Mouse (Mus musculus) hindbrain, embryonic 16.5 days (tissue): ENCODE measurements around the gene Zkscan4. TPM values are rescaled to one million over a fixed set of nuclear protein-coding genes. Genes with fewer than 3 reads are reported as not detected.
"Not testable (repeated sequence)": the region's sequence is repeated elsewhere in the genome, so short reads cannot be mapped to it uniquely, and the experiment has no call there.

ENCODE experiments used
- ATAC-seq: fragments of 200-750 bp; cut with Nextera tagmentation; 2 replicates; pipeline ENCODE4 v1.8.0; 2017; ENCODE audit warnings: moderate TSS enrichment, moderate library complexity
- H3K27ac ChIP-seq: fragments of 300-500 bp; sonication (generic); 2 replicates; pipeline ENCODE4 v1.5.1; 2014; ENCODE audit warnings: low read depth, mild to moderate bottlenecking, control low read depth, low read length, moderate library complexity
- H3K27me3 ChIP-seq: fragments of 300-500 bp; sonication (generic); replicated peaks from 2 replicates; pipeline ENCODE4 v1.6.1; 2014; ENCODE audit warnings: low read length; ENCODE audit not compliant: control insufficient read depth, insufficient read depth
- H3K36me3 ChIP-seq: fragments of 300-500 bp; sonication (generic); 2 replicates; pipeline ENCODE4 v1.6.1; 2014; ENCODE audit warnings: mild to moderate bottlenecking, low read length, moderate library complexity, mixed read lengths; ENCODE audit not compliant: control insufficient read depth, insufficient read depth
- H3K4me1 ChIP-seq: fragments of 300-500 bp; sonication (generic); 2 replicates; pipeline ENCODE4 v1.6.1; 2014; ENCODE audit warnings: low read depth, low read length; ENCODE audit not compliant: control insufficient read depth, insufficient read depth
- H3K4me2 ChIP-seq: fragments of 300-500 bp; sonication (generic); 2 replicates; pipeline ENCODE4 v1.6.1; 2014; ENCODE audit warnings: mild to moderate bottlenecking, low read length, control low read depth, moderate library complexity
- H3K4me3 ChIP-seq: fragments of 300-500 bp; sonication (generic); 2 replicates; pipeline ENCODE4 v1.5.1; 2014; ENCODE audit warnings: mild to moderate bottlenecking, low read length, control low read depth, moderate library complexity
- H3K9ac ChIP-seq: fragments of 300-500 bp; sonication (generic); 2 replicates; pipeline ENCODE4 v1.6.1; 2014; ENCODE audit warnings: low read depth, mild to moderate bottlenecking, control low read depth, low read length, moderate library complexity
- H3K9me3 ChIP-seq: fragments of 300-500 bp; sonication (generic); 2 replicates; pipeline ENCODE4 v1.6.1; 2014; ENCODE audit warnings: mild to moderate bottlenecking, low read length, moderate library complexity; ENCODE audit not compliant: control insufficient read depth
- WGBS: fragments of 180-500 bp; shearing (Covaris S2); extraction: QIAGEN DNeasy Blood & Tissue Kit; methylation state at CpG from one replicate; pipeline ENCODE4 v1.1.7; 2014; 5-methylcytosine and 5-hydroxymethylcytosine counted together
- microRNA counts: library from miRNA; unstranded; fragments of <30 nt; microRNA quantifications from one replicate; lab custom pipeline; 2016
- microRNA-seq: library from miRNA; unstranded; fragments of <30 nt; microRNA quantifications from one replicate; pipeline ENCODE4, GENCODE M21; 2017
- polyA plus RNA-seq: library from polyadenylated mRNA; unstranded; fragments of >200 nt; fragmentation: Nextera tagmentation; extraction: Ambion mirVana; gene quantifications from 2 replicates; pipeline ENCODE4 v1.2.1, GENCODE M21; 2015

The Zkscan4 gene
- polyA plus RNA-seq, 1 experiment from 2014 or later = 10.8 TPM

DNA sequence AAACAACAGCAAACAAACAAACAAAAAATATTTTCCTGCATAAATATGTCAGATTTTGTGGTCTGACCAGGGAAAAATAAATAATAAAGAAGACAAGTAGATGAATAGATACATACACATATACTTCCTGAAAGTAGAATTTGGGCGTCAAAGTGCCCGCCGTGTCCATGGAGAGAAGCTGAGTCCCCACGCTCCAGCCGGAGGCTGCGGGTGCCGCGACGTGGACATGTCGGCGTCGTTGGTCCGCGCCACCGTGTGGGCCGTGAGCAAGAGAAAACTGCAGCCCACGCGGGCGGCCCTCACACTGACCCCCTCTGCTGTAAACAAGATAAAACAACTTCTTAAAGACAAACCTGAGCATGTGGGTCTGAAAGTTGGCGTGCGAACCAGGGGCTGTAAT, 16.4 kb downstream of the Zkscan4 start, which contains the start of gene AK157302:
TSS of gene AK157302 (plus strand) at position 144 of the 400 bp plus-strand sequence.
- WGBS = 96% methylated on average over 21 of the region's 21 CpGs
- Histone ChIP-seq H3K9ac (no peak within 1 kb of the TSS), H3K4me3 (no peak within 1 kb of the TSS), H3K27ac (no peak within 1 kb of the TSS), H3K27me3 (no peaks in the 10 kb centered on the region), H3K9me3 (no peaks in the 10 kb centered on the region), H3K36me3 (no peaks in the 10 kb centered on the region), H3K4me2 (no peak within 1 kb of the TSS), H3K4me1 (no peaks in the 10 kb centered on the region)
- no peak for ATAC-seq

DNA sequence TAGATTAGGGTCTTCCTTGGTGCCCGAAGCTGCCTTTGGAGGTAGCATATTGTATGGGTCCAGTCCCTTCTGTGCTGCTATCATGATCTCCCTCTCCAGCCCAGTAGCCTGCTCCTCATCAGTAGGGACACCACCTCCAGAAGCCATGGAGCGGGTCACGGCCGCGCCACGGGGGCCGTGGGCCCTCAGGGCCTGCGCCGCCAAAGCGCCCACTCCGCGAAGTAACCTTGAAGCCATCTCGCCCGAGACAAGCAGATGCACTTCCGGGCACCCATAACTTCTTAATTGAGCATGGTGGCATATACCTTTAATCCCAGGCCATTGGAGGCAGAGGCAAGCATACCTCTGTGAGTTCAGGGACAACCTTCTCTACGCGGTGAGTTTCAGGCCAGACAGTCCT, 22.5 kb downstream of the Zkscan4 start, which contains the start of gene Gm11273:
TSS of gene Gm11273 (minus strand) at position 237 of the 400 bp plus-strand sequence.
- not testable (repeated sequence) for H3K9ac ChIP-seq, ATAC-seq
- 94% methylated on average over 17 of the region's 17 CpGs for WGBS

DNA sequence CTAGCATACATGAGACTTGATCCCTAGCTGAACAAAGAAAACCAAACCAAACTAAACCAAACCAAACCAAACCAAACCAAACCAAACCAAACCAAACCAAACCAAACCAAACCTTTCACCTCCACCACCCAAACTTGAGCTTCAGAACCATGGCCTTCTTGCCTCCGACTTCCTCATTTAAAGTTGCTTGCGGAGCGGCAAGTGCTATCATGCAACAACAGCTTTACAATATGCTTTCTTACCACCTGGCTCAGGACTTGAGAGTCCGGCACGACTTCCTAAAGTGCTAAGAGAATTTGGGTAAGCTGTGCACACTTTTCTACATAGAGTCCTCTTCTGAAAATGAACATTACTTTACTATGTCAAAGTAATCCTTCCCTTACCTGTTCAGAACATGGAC, 23.6 kb downstream of the Zkscan4 start:
- no peak overlapping the region for H3K4me2 ChIP-seq
- no peak for ATAC-seq
- H3K4me1 ChIP-seq = no peaks in the 10 kb centered on the region; the same call in 1 of the 2 replicates
- no peaks in the 10 kb centered on the region for H3K36me3 ChIP-seq
- H3K27me3 ChIP-seq = no peaks in the 10 kb centered on the region
- 87% methylated on average over 5 of the region's 5 CpGs for WGBS
- no peak overlapping the region for H3K4me3 ChIP-seq
- H3K9ac ChIP-seq = no peak overlapping the region
- no peaks in the 10 kb centered on the region for H3K9me3 ChIP-seq
- H3K27ac ChIP-seq = no peak overlapping the region

More for the DNA sequence above, 22.5 kb downstream of the Zkscan4 start, which contains the start of gene Gm11273:
- not testable (repeated sequence) for H3K36me3 ChIP-seq, H3K27ac ChIP-seq, H3K27me3 ChIP-seq, H3K4me2 ChIP-seq, H3K9me3 ChIP-seq, H3K4me3 ChIP-seq, H3K4me1 ChIP-seq

DNA sequence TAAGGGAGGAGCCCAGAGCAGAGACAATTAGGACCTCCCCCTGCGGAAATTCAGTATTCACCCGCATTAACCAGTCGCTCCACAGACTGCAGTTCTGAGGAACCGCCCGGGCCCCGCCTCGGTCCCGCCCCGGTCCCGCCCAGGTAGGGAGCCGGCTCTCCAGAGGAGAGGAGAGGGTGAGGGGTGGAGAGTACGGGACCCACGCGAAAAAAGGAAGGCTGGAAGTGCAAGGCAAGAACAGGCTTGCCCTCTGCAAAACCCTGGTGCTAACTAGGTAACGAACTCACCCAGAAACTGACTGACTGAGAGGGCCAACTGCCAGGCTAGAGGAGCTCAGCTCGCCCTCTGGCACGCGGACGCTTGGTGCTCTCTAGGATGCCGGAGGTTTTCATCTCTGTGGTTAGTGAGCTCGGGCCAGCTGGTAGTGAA, 27.5 kb downstream of the Zkscan4 start:
- H3K9me3 ChIP-seq = no peaks in the 10 kb centered on the region
- peak overlapping the region; percentile 88 for H3K27ac ChIP-seq
- peak overlapping the region; percentile 63 for H3K4me2 ChIP-seq
- WGBS = under 1% methylated on average over 21 of the region's 21 CpGs
- H3K4me3 ChIP-seq = peak overlapping the region; percentile 71
- peak; percentile 100 for ATAC-seq
- no peaks in the 10 kb centered on the region for H3K27me3 ChIP-seq
- no peaks in the 10 kb centered on the region; the same call in 1 of the 2 replicates for H3K4me1 ChIP-seq
- peak overlapping the region; percentile 76 for H3K9ac ChIP-seq
- no peaks in the 10 kb centered on the region for H3K36me3 ChIP-seq

DNA sequence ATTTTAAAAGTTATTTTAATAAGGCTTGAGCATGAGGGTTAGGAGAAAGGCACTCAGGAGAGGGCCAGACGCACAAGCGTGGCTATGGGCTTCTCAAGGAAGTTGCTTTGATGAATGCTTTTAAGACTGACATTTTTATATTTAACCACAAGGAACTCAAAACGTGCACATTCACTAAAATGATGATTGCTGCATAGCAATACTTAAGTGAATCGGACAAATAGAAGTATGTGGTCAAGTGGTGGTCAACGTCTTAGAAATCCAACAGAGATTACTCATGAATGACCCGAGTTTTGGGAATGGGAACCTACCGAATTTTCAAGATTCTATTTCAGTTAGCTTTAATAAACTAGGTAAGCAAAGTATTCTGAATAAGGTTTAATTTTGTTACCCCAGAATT, 51.4 kb downstream of the Zkscan4 start:
- no peak overlapping the region for H3K9ac ChIP-seq
- peak overlapping the region; percentile 95 for H3K4me3 ChIP-seq
- H3K27ac ChIP-seq = no peak overlapping the region
- peaks cover 3% of the 10 kb centered on the region for H3K4me1 ChIP-seq
- ATAC-seq = no peak
- no peaks in the 10 kb centered on the region for H3K9me3 ChIP-seq
- H3K4me2 ChIP-seq = peak overlapping the region; percentile 62
- no peaks in the 10 kb centered on the region for H3K27me3 ChIP-seq
- peaks cover 8% of the 10 kb centered on the region for H3K36me3 ChIP-seq
- WGBS = 54% methylated on average over 7 of the region's 7 CpGs

DNA sequence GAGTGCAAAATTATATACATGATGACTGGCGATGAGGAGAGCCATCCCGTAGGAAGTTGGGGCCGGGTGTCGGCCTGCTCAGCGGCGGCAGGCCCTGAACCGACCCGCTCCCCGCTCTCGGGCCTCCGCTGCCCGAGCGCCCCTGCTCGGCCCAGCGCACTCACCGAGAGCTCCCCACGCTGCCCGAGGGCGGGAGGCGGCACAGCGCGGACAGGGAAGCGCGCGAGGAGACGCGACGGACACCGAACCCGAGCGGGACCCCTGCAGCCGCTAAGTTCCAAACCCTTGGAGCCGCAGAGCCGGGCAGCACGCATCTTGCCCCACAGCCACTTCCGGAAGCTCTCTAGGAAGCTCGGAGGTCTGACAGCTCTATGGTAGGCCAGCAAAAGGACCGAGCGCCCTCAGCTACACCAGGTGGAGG, 52.1 kb downstream of the Zkscan4 start, which contains the start of gene Zkscan8:
TSS of gene Zkscan8 (minus strand) at position 340 of the 421 bp plus-strand sequence.
- peak within 1 kb of the TSS; percentile 99 for H3K9ac ChIP-seq
- peaks cover 3% of the 10 kb centered on the region for H3K4me1 ChIP-seq
- peak within 1 kb of the TSS; percentile 91 for H3K27ac ChIP-seq
- H3K36me3 ChIP-seq = peaks cover 5% of the 10 kb centered on the region
- WGBS = under 1% methylated on average over 39 of the region's 39 CpGs
- H3K4me2 ChIP-seq = peak within 1 kb of the TSS; percentile 74
- H3K4me3 ChIP-seq = peak within 1 kb of the TSS; percentile 95
- ATAC-seq = peak; percentile 100
- H3K27me3 ChIP-seq = no peaks in the 10 kb centered on the region
- no peaks in the 10 kb centered on the region for H3K9me3 ChIP-seq

MicroRNA genes within 50 kb of the gene (microRNA counts, 519-probe panel; counts per million panel counts)
- 2,807 counts per million, percentile 75 among the panel's probes with 10 or more counts for microRNA mmu-miR-1896 (lab: Ali Mortazavi, UCI)

Small RNA genes lying within 50 kb of the gene (microRNA-seq; reads per million reads assigned to microRNA genes)
- not detected for gene Mir1896

Other genes with a start within 250 kb of the Zkscan4 start
- gene Gpx5, start 186.2 kb upstream of the Zkscan4 start, polyA plus RNA-seq = not detected in 2 replicates
- 0.26 and 0.64 TPM in 2 replicates for gene Gpx6, start 166.8 kb upstream of the Zkscan4 start, polyA plus RNA-seq
- not detected in 2 replicates for gene Olfr1367, start 132.0 kb upstream of the Zkscan4 start, polyA plus RNA-seq
- 10.1 and 12.0 TPM in 2 replicates for gene Zscan12, start 116.1 kb upstream of the Zkscan4 start, polyA plus RNA-seq
- 60.5 and 63.0 TPM in 2 replicates for gene Zkscan3, start 76.2 kb upstream of the Zkscan4 start, polyA plus RNA-seq
- 2.8 and 3.5 TPM in 2 replicates for gene Pgbd1, start 37.8 kb upstream of the Zkscan4 start, polyA plus RNA-seq
- gene Zscan26, start 25.2 kb upstream of the Zkscan4 start, polyA plus RNA-seq = 17.6 and 20.6 TPM in 2 replicates
- gene Nkapl, start 10.4 kb upstream of the Zkscan4 start, polyA plus RNA-seq = 2.5 and 3.2 TPM in 2 replicates
- not detected in 2 replicates for gene Gm10065, start 534 bp downstream of the Zkscan4 start, polyA plus RNA-seq
- 0.64 and 2.0 TPM in 2 replicates for gene AK157302, start 16.3 kb downstream of the Zkscan4 start, polyA plus RNA-seq
- gene Gm11273, start 22.5 kb downstream of the Zkscan4 start, polyA plus RNA-seq = 6.5 and 23.7 TPM in 2 replicates
- gene Zkscan8, start 52.2 kb downstream of the Zkscan4 start, polyA plus RNA-seq = 4.3 and 4.4 TPM in 2 replicates
- 0.11 and 0.13 TPM in 2 replicates for gene Olfr1366, start 63.9 kb downstream of the Zkscan4 start, polyA plus RNA-seq
- gene Olfr1535, start 81.0 kb downstream of the Zkscan4 start, polyA plus RNA-seq = 0.05 and 0.09 TPM in 2 replicates
- not detected in 2 replicates for gene Olfr1364, start 102.9 kb downstream of the Zkscan4 start, polyA plus RNA-seq
- not detected in 2 replicates for gene Olfr1362, start 135.1 kb downstream of the Zkscan4 start, polyA plus RNA-seq
- 0.05 TPM in 1 of 2 replicates, not detected in the other for gene Olfr11, start 163.6 kb downstream of the Zkscan4 start, polyA plus RNA-seq
- gene Olfr1361, start 184.5 kb downstream of the Zkscan4 start, polyA plus RNA-seq = not detected in 2 replicates
- not detected in 2 replicates for gene Olfr1360, start 198.5 kb downstream of the Zkscan4 start, polyA plus RNA-seq
- not detected in 2 replicates for gene Olfr1359, start 219.2 kb downstream of the Zkscan4 start, polyA plus RNA-seq
- not detected in 2 replicates for gene Hist1h2bl, start 237.2 kb downstream of the Zkscan4 start, polyA plus RNA-seq
- 5.1 and 6.5 TPM in 2 replicates for gene Hist1h2ai, start 237.5 kb downstream of the Zkscan4 start, polyA plus RNA-seq
- 0.98 TPM in 1 of 2 replicates, not detected in the other for gene Hist1h3h, start 238.8 kb downstream of the Zkscan4 start, polyA plus RNA-seq
- gene Hist1h2bm, start 243.1 kb downstream of the Zkscan4 start, polyA plus RNA-seq = 0.50 and 1.2 TPM in 2 replicates